Mouse (Mus musculus): ENCODE measurements around the gene Tc2n. TPM values are rescaled to one million over a fixed set of nuclear protein-coding genes. Genes with fewer than 3 reads are reported as not detected.

The Tc2n gene
- 0.09 and 0.15 TPM in 2 replicates for polyA plus RNA-seq (2015; fragmentation: Nextera tagmentation; extraction: Ambion mirVana)

- Histone ChIP-seq H3K9ac (peak within 1 kb of the TSS; percentile 62), H3K36me3 (ENCODE audit: poor library complexity, severe bottlenecking) (no peaks in the 10 kb centered on the region), H3K27ac (no peak within 1 kb of the TSS), H3K4me2 (peak within 1 kb of the TSS; percentile 92), H3K4me3 (peak within 1 kb of the TSS; percentile 65), H3K4me1 (peaks cover 5% of the 10 kb centered on the region; the same call in 1 of the 2 replicates), H3K27me3 (peaks cover 20% of the 10 kb centered on the region), H3K9me3 (replicated peaks) (no peaks in the 10 kb centered on the region)
- under 1% methylated on average over 63 of the region's 75 CpGs for WGBS
- ATAC-seq: peak; percentile 98
Observed at GRCm38 (mm10) chr12:101718054-101718754, at the start of gene Tc2n. TSS of gene Tc2n (minus strand) at chr12:101718523.

GRCm38 (mm10) chr12:101767306-101768053 is 49.2 kb upstream of the Tc2n start:
- ATAC-seq: no peak
- H3K4me1 ChIP-seq: peaks cover 10% of the 10 kb centered on the region
- H3K36me3 ChIP-seq (ENCODE audit: poor library complexity, severe bottlenecking): no peaks in the 10 kb centered on the region
- 62% methylated on average over 9 of the region's 9 CpGs for WGBS
- no peaks in the 10 kb centered on the region for H3K27me3 ChIP-seq
- no peaks in the 10 kb centered on the region for H3K9me3 ChIP-seq (replicated peaks)
- H3K4me3 ChIP-seq: no peak overlapping the region
- H3K9ac ChIP-seq: no peak overlapping the region
- H3K27ac ChIP-seq: no peak overlapping the region; the same call in 1 of the 2 replicates
- H3K4me2 ChIP-seq: no peak overlapping the region

- Histone ChIP-seq H3K9ac (no peak overlapping the region), H3K9me3 (replicated peaks) (no peaks in the 10 kb centered on the region), H3K4me1 (peaks cover 10% of the 10 kb centered on the region), H3K4me2 (no peak overlapping the region), H3K27me3 (no peaks in the 10 kb centered on the region), H3K4me3 (no peak overlapping the region), H3K27ac (no peak overlapping the region), H3K36me3 (ENCODE audit: poor library complexity, severe bottlenecking) (no peaks in the 10 kb centered on the region)
- ATAC-seq: peak; percentile 70
- 42% methylated on average over 3 of the region's 3 CpGs for WGBS
Observed at GRCm38 (mm10) chr12:101766228-101766852, 48.0 kb upstream of the Tc2n start.

GRCm38 (mm10) chr12:101764870-101765269 is 46.5 kb upstream of the Tc2n start:
- no peak overlapping the region for H3K9ac ChIP-seq
- H3K4me1 ChIP-seq: peaks cover 10% of the 10 kb centered on the region
- H3K27ac ChIP-seq: no peak overlapping the region
- H3K4me2 ChIP-seq: no peak overlapping the region
- H3K4me3 ChIP-seq: no peak overlapping the region
- WGBS: 92% methylated on average over 5 of the region's 5 CpGs
- H3K36me3 ChIP-seq (ENCODE audit: poor library complexity, severe bottlenecking): no peaks in the 10 kb centered on the region
- ATAC-seq: no peak
- H3K27me3 ChIP-seq: no peaks in the 10 kb centered on the region
- no peaks in the 10 kb centered on the region for H3K9me3 ChIP-seq (replicated peaks)

GRCm38 (mm10) chr12:101763065-101763464 is 44.7 kb upstream of the Tc2n start:
- no peak for ATAC-seq
- WGBS: 76% methylated on average over 3 of the region's 3 CpGs
- H3K4me1 ChIP-seq: peaks cover 10% of the 10 kb centered on the region
- H3K27me3 ChIP-seq: no peaks in the 10 kb centered on the region
- no peaks in the 10 kb centered on the region for H3K36me3 ChIP-seq (ENCODE audit: poor library complexity, severe bottlenecking)
- no peak overlapping the region for H3K9ac ChIP-seq
- H3K4me2 ChIP-seq: no peak overlapping the region
- H3K27ac ChIP-seq: no peak overlapping the region
- no peaks in the 10 kb centered on the region for H3K9me3 ChIP-seq (replicated peaks)
- H3K4me3 ChIP-seq: no peak overlapping the region

GRCm38 (mm10) chr12:101762054-101762453 is 43.7 kb upstream of the Tc2n start:
- Histone ChIP-seq H3K4me3 (no peak overlapping the region), H3K36me3 (ENCODE audit: poor library complexity, severe bottlenecking) (no peaks in the 10 kb centered on the region), H3K4me2 (no peak overlapping the region), H3K27me3 (no peaks in the 10 kb centered on the region), H3K4me1 (peaks cover 10% of the 10 kb centered on the region), H3K27ac (no peak overlapping the region), H3K9me3 (replicated peaks) (no peaks in the 10 kb centered on the region), H3K9ac (no peak overlapping the region)
- no peak for ATAC-seq
- 95% methylated on average over 5 of the region's 5 CpGs for WGBS

- H3K27me3 ChIP-seq: no peaks in the 10 kb centered on the region
- H3K4me3 ChIP-seq: no peak overlapping the region
- H3K36me3 ChIP-seq (ENCODE audit: poor library complexity, severe bottlenecking): no peaks in the 10 kb centered on the region
- H3K4me1 ChIP-seq: no peaks in the 10 kb centered on the region
- H3K9me3 ChIP-seq (replicated peaks): no peaks in the 10 kb centered on the region
- no peak for ATAC-seq
- H3K9ac ChIP-seq: no peak overlapping the region
- 72% methylated on average over 6 of the region's 6 CpGs for WGBS
- no peak overlapping the region for H3K4me2 ChIP-seq
- H3K27ac ChIP-seq: no peak overlapping the region
Observed at GRCm38 (mm10) chr12:101759440-101760045, 41.2 kb upstream of the Tc2n start.

- Histone ChIP-seq H3K4me2 (no peak overlapping the region), H3K27ac (no peak overlapping the region), H3K4me3 (no peak overlapping the region), H3K4me1 (no peaks in the 10 kb centered on the region), H3K9me3 (replicated peaks) (no peaks in the 10 kb centered on the region), H3K9ac (no peak overlapping the region), H3K36me3 (ENCODE audit: poor library complexity, severe bottlenecking) (no peaks in the 10 kb centered on the region), H3K27me3 (no peaks in the 10 kb centered on the region)
- ATAC-seq: no peak
Observed at GRCm38 (mm10) chr12:101758698-101759097, 40.4 kb upstream of the Tc2n start.

GRCm38 (mm10) chr12:101742375-101742774 is 24.1 kb upstream of the Tc2n start:
- Histone ChIP-seq H3K36me3 (ENCODE audit: poor library complexity, severe bottlenecking) (no peaks in the 10 kb centered on the region), H3K9ac (no peak overlapping the region), H3K9me3 (replicated peaks) (no peaks in the 10 kb centered on the region), H3K27ac (no peak overlapping the region), H3K4me1 (no peaks in the 10 kb centered on the region), H3K4me2 (no peak overlapping the region), H3K4me3 (no peak overlapping the region), H3K27me3 (no peaks in the 10 kb centered on the region)
- WGBS: 54% methylated on average over 2 of the region's 2 CpGs
- ATAC-seq: no peak

GRCm38 (mm10) chr12:101740486-101740885 is 22.2 kb upstream of the Tc2n start:
- no peak for ATAC-seq
- WGBS: 66% methylated on average over 2 of the region's 2 CpGs
- Histone ChIP-seq H3K4me3 (no peak overlapping the region), H3K4me1 (no peaks in the 10 kb centered on the region), H3K27ac (no peak overlapping the region), H3K9me3 (replicated peaks) (no peaks in the 10 kb centered on the region), H3K36me3 (ENCODE audit: poor library complexity, severe bottlenecking) (no peaks in the 10 kb centered on the region), H3K27me3 (no peaks in the 10 kb centered on the region), H3K9ac (no peak overlapping the region), H3K4me2 (no peak overlapping the region)

GRCm38 (mm10) chr12:101740045-101740444 is 21.7 kb upstream of the Tc2n start:
- no peaks in the 10 kb centered on the region for H3K27me3 ChIP-seq
- no peak overlapping the region for H3K9ac ChIP-seq
- ATAC-seq: no peak
- H3K4me2 ChIP-seq: no peak overlapping the region
- no peaks in the 10 kb centered on the region for H3K9me3 ChIP-seq (replicated peaks)
- WGBS: 81% methylated on average over 2 of the region's 2 CpGs
- H3K36me3 ChIP-seq (ENCODE audit: poor library complexity, severe bottlenecking): no peaks in the 10 kb centered on the region
- H3K4me1 ChIP-seq: no peaks in the 10 kb centered on the region
- no peak overlapping the region for H3K4me3 ChIP-seq
- no peak overlapping the region for H3K27ac ChIP-seq

- H3K27ac ChIP-seq: no peak overlapping the region
- H3K4me2 ChIP-seq: peak overlapping the region; percentile 92
- peak overlapping the region; percentile 65 for H3K4me3 ChIP-seq
- peaks cover 20% of the 10 kb centered on the region for H3K27me3 ChIP-seq
- 1% methylated on average over 9 of the region's 9 CpGs for WGBS
- ATAC-seq: peak; percentile 81
- H3K9ac ChIP-seq: peak overlapping the region; percentile 62; the same call in 1 of the 2 replicates
- H3K4me1 ChIP-seq: peaks cover 5% of the 10 kb centered on the region; the same call in 1 of the 2 replicates
- H3K36me3 ChIP-seq (ENCODE audit: poor library complexity, severe bottlenecking): no peaks in the 10 kb centered on the region
- H3K9me3 ChIP-seq (replicated peaks): no peaks in the 10 kb centered on the region
Observed at GRCm38 (mm10) chr12:101718755-101719150, 430 bp upstream of the Tc2n start.
